25 mouse cellular contexts compared by ENCODE assay signal in the genomic region with DNA sequence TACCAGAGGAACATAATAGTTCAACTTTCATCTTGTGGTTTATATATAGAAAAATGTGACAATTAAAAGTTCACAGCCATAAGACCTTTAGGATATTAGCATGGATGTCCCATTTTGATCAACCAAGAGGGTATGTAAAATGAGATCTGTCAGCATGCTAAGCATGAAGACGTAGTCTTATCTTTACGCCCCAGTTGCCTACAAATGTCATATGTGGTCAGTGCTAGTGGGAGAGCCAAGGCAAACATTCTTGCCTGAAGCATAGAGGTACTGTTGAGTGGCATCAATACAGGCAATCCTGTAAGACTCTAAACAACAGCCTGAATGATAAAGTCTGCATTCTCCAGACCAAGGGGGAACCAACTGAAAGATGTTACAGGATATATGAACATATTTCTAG. TPM values are rescaled to one million over a fixed set of nuclear protein-coding genes. Genes with fewer than 3 reads are reported as not detected.
A peak's percentile ranks its signal among the peaks of the same experiment; 100 is the strongest.
DNase-seq lines count a peak whose midpoint lies in the region; ATAC-seq lines count a peak whose summit lies in the region.
"Had no signal": no experiment of that assay in that cellular context is flagged by ENCODE, and none has a peak within 500 bp of the region (broad histone marks: within the 10 kb centered on the region; RNA-seq: fewer than 3 reads in every experiment).

No protein-coding gene starts in this region.

- intact Hi-C loops in left cerebral cortex, postnatal 14 days (cut with DNase I): no loop called here

- no peak overlapping the region for H3K4me2 ChIP-seq in liver, embryonic 12.5 days
- no peak overlapping the region for H3K4me2 ChIP-seq in liver, embryonic 16.5 days (ENCODE audit: low read depth, low read length)
- H3K4me2 ChIP-seq: embryonic facial prominence, embryonic 15.5 days; forebrain, embryonic 12.5 days; heart, embryonic 13.5 days; hindbrain, embryonic 12.5 days had no signal

- H3K9ac ChIP-seq in liver, embryonic 12.5 days: no peak overlapping the region
- H3K9ac ChIP-seq in liver, embryonic 16.5 days (ENCODE audit: low read depth, low read length): no peak overlapping the region
- H3K9ac ChIP-seq: embryonic facial prominence, embryonic 15.5 days; forebrain, embryonic 12.5 days; heart, embryonic 13.5 days; hindbrain, embryonic 12.5 days had no signal

- ATAC-seq in erythroblast, adult 5-6 weeks (replicated peaks; ENCODE audit: low FRiP score, poor library complexity, severe bottlenecking): peak; percentile 62; the same call in 1 of the 2 replicates
- ATAC-seq in liver, embryonic 12.5 days: peak; percentile 70
- peak; percentile 64 for ATAC-seq in liver, embryonic 16.5 days (ENCODE audit: low read depth)
- no peak for ATAC-seq in cerebellum, adult (ENCODE audit: insufficient number of reproducible peaks, low FRiP score, low TSS enrichment)
- ATAC-seq: forebrain, embryonic 16.5 days; hindbrain, embryonic 16.5 days had no signal

- H3K4me1 ChIP-seq in liver, embryonic 12.5 days: peaks cover 31% of the 10 kb centered on the region
- peaks cover 7% of the 10 kb centered on the region for H3K4me1 ChIP-seq in liver, embryonic 16.5 days (ENCODE audit: control insufficient read depth, low read depth, low read length)
- H3K4me1 ChIP-seq: embryonic facial prominence, embryonic 15.5 days; forebrain, embryonic 12.5 days; heart, embryonic 13.5 days; hindbrain, embryonic 12.5 days had no signal

- no peak for DNase-seq in left cerebral cortex, postnatal 14 days (ENCODE audit: low spot score in 2 of 2)
- no peak for DNase-seq in spleen, adult 12 weeks (ENCODE audit: low spot score)
- DNase-seq: adrenal gland, adult 8-10 months; adrenal gland, postnatal 36 days; cerebellum, adult 11 months; cerebellum, adult 8-10 months; cerebellum, postnatal 14 days; embryo, embryonic 11 days; gastrocnemius, postnatal 25 days; heart, postnatal 4 days had no signal

- H3K36me3 ChIP-seq in liver, embryonic 12.5 days: no peaks in the 10 kb centered on the region
- no peaks in the 10 kb centered on the region for H3K36me3 ChIP-seq in liver, embryonic 16.5 days (ENCODE audit: control insufficient read depth, insufficient read depth)
- H3K36me3 ChIP-seq: embryonic facial prominence, embryonic 15.5 days; forebrain, embryonic 12.5 days; heart, embryonic 13.5 days; hindbrain, embryonic 12.5 days had no signal

- 48% methylated on average over 2 of the region's 2 CpGs for WGBS in liver, embryonic 12.5 days (ENCODE audit: insufficient replicate concordance)
- WGBS in liver, embryonic 16.5 days (ENCODE audit: insufficient replicate concordance): 39% methylated on average over 2 of the region's 2 CpGs

- H3K4me3 ChIP-seq in liver, embryonic 12.5 days: no peak overlapping the region
- no peak overlapping the region for H3K4me3 ChIP-seq in liver, embryonic 16.5 days (ENCODE audit: low read depth, low read length)
- H3K4me3 ChIP-seq: embryonic facial prominence, embryonic 15.5 days; forebrain, embryonic 12.5 days; heart, embryonic 13.5 days; hindbrain, embryonic 12.5 days had no signal

- no peaks in the 10 kb centered on the region for H3K27me3 ChIP-seq in liver, embryonic 12.5 days (replicated peaks)
- no peaks in the 10 kb centered on the region for H3K27me3 ChIP-seq in liver, embryonic 16.5 days (ENCODE audit: control insufficient read depth, insufficient read depth, low read depth, low read length)
- H3K27me3 ChIP-seq: embryonic facial prominence, embryonic 15.5 days; forebrain, embryonic 12.5 days; heart, embryonic 13.5 days; hindbrain, embryonic 12.5 days had no signal

- no peaks in the 10 kb centered on the region for H3K9me3 ChIP-seq in liver, embryonic 12.5 days (replicated peaks)
- no peaks in the 10 kb centered on the region for H3K9me3 ChIP-seq in liver, embryonic 16.5 days (replicated peaks; ENCODE audit: control insufficient read depth, low read length)
- H3K9me3 ChIP-seq: embryonic facial prominence, embryonic 15.5 days; forebrain, embryonic 12.5 days; heart, embryonic 13.5 days; hindbrain, embryonic 12.5 days had no signal

- 0 out of 2 replicates have a peak overlapping the region, but pooled peaks have one; percentile 20 for H3K27ac ChIP-seq in liver, embryonic 12.5 days
- no peak overlapping the region for H3K27ac ChIP-seq in liver, embryonic 16.5 days (ENCODE audit: low read length)
- H3K27ac ChIP-seq: embryonic facial prominence, embryonic 15.5 days; forebrain, embryonic 12.5 days; heart, embryonic 13.5 days; hindbrain, embryonic 12.5 days had no signal

RNA-seq across cellular contexts. Expression of a gene that starts 29.5 kb away (rescaled TPM):
- total RNA-seq in erythroblast, adult 5-6 weeks (2015; ENCODE audit: low replicate concordance): 2.1 TPM in 1 of 2 replicates, not detected in the other
- total RNA-seq in erythroblast, adult 5-6 weeks (2017; ENCODE audit: low replicate concordance): 1.6 and 2.6 TPM in 2 replicates
- 0.42 and 0.51 TPM in 2 replicates for polyA plus RNA-seq in liver, embryonic 12.5 days (2016; fragmentation: Nextera tagmentation; extraction: Ambion mirVana)
- polyA plus RNA-seq in liver, embryonic 16.5 days (2015; fragmentation: Nextera tagmentation; extraction: Ambion mirVana): 0.22 and 0.40 TPM in 2 replicates
- total RNA-seq in left cerebral cortex, postnatal 14 days (2021): 1 to 10 TPM; 1.3 to 1.5 TPM
- total RNA-seq: granulocyte monocyte progenitor cell, adult 5-6 weeks had no signal

RNA-seq across cellular contexts. Expression of a gene that starts 32.7 kb away (rescaled TPM):
- 12.1 and 13.8 TPM in 2 replicates for total RNA-seq in erythroblast, adult 5-6 weeks (2015; ENCODE audit: low replicate concordance)
- total RNA-seq in erythroblast, adult 5-6 weeks (2017; ENCODE audit: low replicate concordance): 4.7 and 13.7 TPM in 2 replicates
- polyA plus RNA-seq in liver, embryonic 12.5 days (2016; fragmentation: Nextera tagmentation; extraction: Ambion mirVana): 22.3 and 23.2 TPM in 2 replicates
- 9.5 and 10.4 TPM in 2 replicates for polyA plus RNA-seq in liver, embryonic 16.5 days (2015; fragmentation: Nextera tagmentation; extraction: Ambion mirVana)
- 10 to 100 TPM; 48.2 to 50.1 TPM for total RNA-seq in left cerebral cortex, postnatal 14 days (2021)

RNA-seq across cellular contexts. Expression of a gene that starts 45.2 kb away (rescaled TPM):
- total RNA-seq in erythroblast, adult 5-6 weeks (2015; ENCODE audit: low replicate concordance): not detected in 2 replicates
- total RNA-seq in erythroblast, adult 5-6 weeks (2017; ENCODE audit: low replicate concordance): not detected in 2 replicates
- not detected in 2 replicates for polyA plus RNA-seq in liver, embryonic 12.5 days (2016; fragmentation: Nextera tagmentation; extraction: Ambion mirVana)
- not detected in 2 replicates for polyA plus RNA-seq in liver, embryonic 16.5 days (2015; fragmentation: Nextera tagmentation; extraction: Ambion mirVana)
- not detected for total RNA-seq in left cerebral cortex, postnatal 14 days (2021)
- total RNA-seq: adrenal gland, adult 8-10 months; adrenal gland, postnatal 36 days; common myeloid progenitor, adult 5-6 weeks; ES-E14; gastrocnemius, adult 18-20 months; gastrocnemius, postnatal 25 days; granulocyte monocyte progenitor cell, adult 5-6 weeks had no signal
- polyA plus RNA-seq: embryonic facial prominence, embryonic 11.5 days; embryonic facial prominence, embryonic 15.5 days; forebrain, embryonic 12.5 days; forebrain, embryonic 16.5 days; hindbrain, embryonic 12.5 days had no signal
